Mouse (Mus musculus) midbrain, embryonic 10.5 days (tissue): ENCODE data around the gene Rab3il1. TPM values are rescaled to one million over a fixed set of nuclear protein-coding genes. Genes with fewer than 3 reads are reported as not detected.

Experiments used
- DNase-seq: peaks from one replicate; pipeline ENCODE4 v3.0.0-alpha.2; 2017; ENCODE audit warnings: low spot score
- H3K27ac ChIP-seq: fragments of 300-500 bp; sonication (generic); replicated peaks from 2 replicates; pipeline ENCODE4 v1.5.1; 2016; ENCODE audit warnings: mild to moderate bottlenecking
- H3K27me3 ChIP-seq: fragments of 300-500 bp; sonication (generic); 2 replicates; pipeline ENCODE4 v1.6.1; 2016; ENCODE audit warnings: low read depth, mild to moderate bottlenecking; ENCODE audit not compliant: poor library complexity, severe bottlenecking
- H3K36me3 ChIP-seq: fragments of 300-500 bp; sonication (generic); 2 replicates; pipeline ENCODE4 v1.6.1; 2016; ENCODE audit warnings: mild to moderate bottlenecking, moderate library complexity
- H3K4me1 ChIP-seq: fragments of 300-500 bp; sonication (generic); 2 replicates; pipeline ENCODE4 v1.6.1; 2016
- H3K4me3 ChIP-seq: fragments of 300-500 bp; sonication (generic); 2 replicates; pipeline ENCODE4 v1.5.1; 2016; ENCODE audit warnings: mild to moderate bottlenecking, moderate library complexity
- H3K9me3 ChIP-seq: fragments of 300-500 bp; sonication (generic); replicated peaks from 2 replicates; pipeline ENCODE4 v1.6.1; 2016; ENCODE audit warnings: mild to moderate bottlenecking
- WGBS: fragments of 180-500 bp; shearing (Covaris S2); methylation state at CpG from one replicate; pipeline ENCODE4 v1.1.7; 2016; 5-methylcytosine and 5-hydroxymethylcytosine counted together
- polyA plus RNA-seq: library from polyadenylated mRNA; unstranded; fragments of >200 nt; fragmentation: Nextera tagmentation; extraction: Ambion mirVana; gene quantifications from 2 replicates; pipeline ENCODE4 v1.2.1, GENCODE M21; 2016

Rab3il1 gene
- polyA plus RNA-seq, 1 experiment from 2014 or later, result 34.6 TPM

GRCm38 (mm10) chr19:9985900-9986421 lies 15.5 kb upstream of the Rab3il1 start:
- 83% methylated on average over 2 of the region's 2 CpGs for WGBS
- no peak overlapping the region for H3K27ac ChIP-seq
- H3K4me1 ChIP-seq, result peaks cover 35% of the 10 kb centered on the region
- no peak for DNase-seq
- no peak overlapping the region for H3K4me3 ChIP-seq
- H3K27me3 ChIP-seq, result no peaks in the 10 kb centered on the region
- H3K9me3 ChIP-seq, result no peaks in the 10 kb centered on the region
- peaks cover 27% of the 10 kb centered on the region for H3K36me3 ChIP-seq

- no peak overlapping the region for H3K27ac ChIP-seq
- H3K4me1 ChIP-seq, result peaks cover 27% of the 10 kb centered on the region
- H3K9me3 ChIP-seq, result no peaks in the 10 kb centered on the region
- H3K36me3 ChIP-seq, result peaks cover 27% of the 10 kb centered on the region
- no peak overlapping the region for H3K4me3 ChIP-seq
- H3K27me3 ChIP-seq, result peaks cover 3% of the 10 kb centered on the region
- WGBS, result 57% methylated on average over 6 of the region's 6 CpGs
- DNase-seq, result no peak
Observed at GRCm38 (mm10) chr19:9987192-9987591, 14.3 kb upstream of the Rab3il1 start.

GRCm38 (mm10) chr19:9987593-9987992 lies 13.9 kb upstream of the Rab3il1 start:
- peaks cover 28% of the 10 kb centered on the region for H3K4me1 ChIP-seq
- no peak for DNase-seq
- H3K27ac ChIP-seq, result no peak overlapping the region

GRCm38 (mm10) chr19:9989171-9989883 lies 12.1 kb upstream of the Rab3il1 start:
- Histone ChIP-seq H3K36me3 (peaks cover 22% of the 10 kb centered on the region), H3K9me3 (no peaks in the 10 kb centered on the region), H3K27me3 (peaks cover 9% of the 10 kb centered on the region), H3K4me1 (peaks cover 25% of the 10 kb centered on the region), H3K27ac (no peak overlapping the region), H3K4me3 (no peak overlapping the region)
- 69% methylated on average over 17 of the region's 17 CpGs for WGBS
- DNase-seq, result no peak

More at GRCm38 (mm10) chr19:9987593-9987992, 13.9 kb upstream of the Rab3il1 start:
- Histone ChIP-seq H3K4me3 (no peak overlapping the region), H3K36me3 (peaks cover 27% of the 10 kb centered on the region), H3K27me3 (peaks cover 7% of the 10 kb centered on the region), H3K9me3 (no peaks in the 10 kb centered on the region)

- no peak overlapping the region for H3K4me3 ChIP-seq
- no peak overlapping the region for H3K27ac ChIP-seq
- DNase-seq, result no peak
- H3K27me3 ChIP-seq, result peaks cover 9% of the 10 kb centered on the region
- peaks cover 23% of the 10 kb centered on the region for H3K4me1 ChIP-seq
- H3K36me3 ChIP-seq, result peaks cover 16% of the 10 kb centered on the region
- no peaks in the 10 kb centered on the region for H3K9me3 ChIP-seq
Observed at GRCm38 (mm10) chr19:9989884-9990256, 11.6 kb upstream of the Rab3il1 start.

- no peaks in the 10 kb centered on the region for H3K9me3 ChIP-seq
- no peak overlapping the region for H3K27ac ChIP-seq
- peaks cover 9% of the 10 kb centered on the region for H3K27me3 ChIP-seq
- DNase-seq, result peak; percentile 81
- H3K4me1 ChIP-seq, result peaks cover 23% of the 10 kb centered on the region
- no peak overlapping the region for H3K4me3 ChIP-seq
- H3K36me3 ChIP-seq, result peaks cover 2% of the 10 kb centered on the region
- WGBS, result 23% methylated on average over 5 of the region's 5 CpGs
Observed at GRCm38 (mm10) chr19:9991304-9991703, 10.2 kb upstream of the Rab3il1 start.

- no peaks in the 10 kb centered on the region for H3K36me3 ChIP-seq
- peak overlapping the region; percentile 79 for H3K27ac ChIP-seq
- peaks cover 19% of the 10 kb centered on the region for H3K4me1 ChIP-seq
- H3K27me3 ChIP-seq, result peaks cover 9% of the 10 kb centered on the region
- H3K9me3 ChIP-seq, result no peaks in the 10 kb centered on the region
- WGBS, result 45% methylated on average over 26 of the region's 26 CpGs
- no peak for DNase-seq
- H3K4me3 ChIP-seq, result peak overlapping the region; percentile 49
Observed at GRCm38 (mm10) chr19:9992011-9992958, 9.2 kb upstream of the Rab3il1 start.

GRCm38 (mm10) chr19:9993036-9993656 lies 8.3 kb upstream of the Rab3il1 start:
- peak; percentile 94 for DNase-seq
- peaks cover 9% of the 10 kb centered on the region for H3K27me3 ChIP-seq
- 8% methylated on average over 17 of the region's 17 CpGs for WGBS
- H3K9me3 ChIP-seq, result no peaks in the 10 kb centered on the region
- peaks cover 16% of the 10 kb centered on the region for H3K4me1 ChIP-seq
- peak overlapping the region; percentile 49 for H3K4me3 ChIP-seq
- peak overlapping the region; percentile 79 for H3K27ac ChIP-seq
- no peaks in the 10 kb centered on the region for H3K36me3 ChIP-seq

- 0 out of 2 replicates have a peak, but pooled peaks cover 2% of the 10 kb centered on the region for H3K9me3 ChIP-seq
- DNase-seq, result no peak
- H3K4me3 ChIP-seq, result no peak overlapping the region
- peaks cover 11% of the 10 kb centered on the region for H3K4me1 ChIP-seq
- WGBS, result 76% methylated on average over 12 of the region's 12 CpGs
- H3K36me3 ChIP-seq, result no peaks in the 10 kb centered on the region
- H3K27me3 ChIP-seq, result peaks cover 3% of the 10 kb centered on the region
- H3K27ac ChIP-seq, result no peak overlapping the region
Observed at GRCm38 (mm10) chr19:9997204-9998062, 4.0 kb upstream of the Rab3il1 start.

GRCm38 (mm10) chr19:9998063-9998416 lies 3.4 kb upstream of the Rab3il1 start:
- Histone ChIP-seq H3K9me3 (0 out of 2 replicates have a peak, but pooled peaks cover 4% of the 10 kb centered on the region), H3K4me3 (no peak overlapping the region), H3K4me1 (peaks cover 5% of the 10 kb centered on the region), H3K27me3 (no peaks in the 10 kb centered on the region), H3K27ac (no peak overlapping the region), H3K36me3 (no peaks in the 10 kb centered on the region)
- DNase-seq, result no peak
- WGBS, result 66% methylated on average over 2 of the region's 2 CpGs

GRCm38 (mm10) chr19:9998736-9999486 lies 2.6 kb upstream of the Rab3il1 start:
- no peak overlapping the region for H3K27ac ChIP-seq
- WGBS, result 77% methylated on average over 13 of the region's 13 CpGs
- H3K36me3 ChIP-seq, result no peaks in the 10 kb centered on the region
- 0 out of 2 replicates have a peak, but pooled peaks cover 4% of the 10 kb centered on the region for H3K9me3 ChIP-seq
- DNase-seq, result no peak
- H3K4me3 ChIP-seq, result no peak overlapping the region
- H3K27me3 ChIP-seq, result no peaks in the 10 kb centered on the region
- no peaks in the 10 kb centered on the region for H3K4me1 ChIP-seq
